Mouse (Mus musculus) bone marrow macrophage, adult 2 months (primary cell): ENCODE data around the gene Ctss.

Experiments used
- CTCF ChIP-seq: IDR thresholded peaks from 2 replicates; pipeline ENCODE4 v1.5.1; 2012; ENCODE audit warnings: low read depth, mild to moderate bottlenecking, low read length, moderate library complexity
- POLR2A ChIP-seq: IDR thresholded peaks from 2 replicates; pipeline ENCODE4 v1.6.1; 2012; ENCODE audit warnings: mild to moderate bottlenecking, low read depth, low read length, borderline replicate concordance

DNA sequence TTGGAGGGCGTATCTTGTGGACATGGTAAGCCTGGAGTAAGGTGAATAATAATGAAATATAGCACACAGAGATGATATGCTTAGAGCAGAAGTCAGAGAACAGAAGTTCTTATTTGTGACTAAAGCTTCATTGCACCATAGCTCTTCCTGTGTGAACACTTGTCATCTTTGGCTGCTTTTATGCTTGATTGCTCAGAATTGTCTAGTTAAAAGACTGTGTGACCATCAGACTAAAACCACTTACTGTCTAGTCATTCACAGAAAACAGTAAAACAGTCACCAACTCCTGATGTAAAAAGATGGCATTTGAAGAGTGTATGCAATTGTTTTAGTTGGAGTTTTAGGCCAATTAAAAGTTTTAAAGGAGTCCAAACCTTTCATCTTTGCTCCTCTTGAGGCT lies 47.6 kb upstream of the Ctss start:
- TF ChIP-seq CTCF (no peak), POLR2A (no peak)
